Mouse (Mus musculus): ENCODE measurements around the gene Gucy2c. TPM values are rescaled to one million over a fixed set of nuclear protein-coding genes. Genes with fewer than 3 reads are reported as not detected.

The Gucy2c gene
- total and polyA plus RNA-seq, 2 experiments from 2014 or later = 0.28 to 0.52 TPM

GRCm38 (mm10) chr6:136782146-136782545 is 581 bp upstream of the Gucy2c start:
- 77% methylated on average over 12 of the region's 12 CpGs for WGBS
- Histone ChIP-seq H3K36me3 (ENCODE audit: insufficient read depth, low read length) (no peaks in the 10 kb centered on the region), H3K9ac (replicated peaks; ENCODE audit: low read length) (no peak overlapping the region), H3K4me1 (ENCODE audit: insufficient read depth, low read length) (no peaks in the 10 kb centered on the region), H3K9me3 (ENCODE audit: low read length) (no peaks in the 10 kb centered on the region), H3K27me3 (ENCODE audit: insufficient read depth, low read length) (no peaks in the 10 kb centered on the region), H3K4me2 (ENCODE audit: low read depth, low read length) (no peak overlapping the region), H3K4me3 (ENCODE audit: low read length) (no peak overlapping the region), H3K27ac (no peak overlapping the region)
- ATAC-seq = no peak
- DNase-seq (ENCODE audit: low spot score) = no peak
- TF ChIP-seq CTCF (IDR thresholded peaks at IDR 0.05; ENCODE audit: low read depth) = no peak

GRCm38 (mm10) chr6:136776392-136776791 is 5.2 kb downstream of the Gucy2c start:
- no peak for ATAC-seq
- no peak for TF ChIP-seq CTCF (IDR thresholded peaks at IDR 0.05; ENCODE audit: low read depth)
- no peaks in the 10 kb centered on the region for H3K27me3 ChIP-seq (ENCODE audit: insufficient read depth, low read length)
- H3K4me2 ChIP-seq (ENCODE audit: low read depth, low read length) = no peak overlapping the region
- H3K4me3 ChIP-seq (ENCODE audit: low read length) = no peak overlapping the region
- H3K9ac ChIP-seq (replicated peaks; ENCODE audit: low read length) = no peak overlapping the region
- no peaks in the 10 kb centered on the region for H3K4me1 ChIP-seq (ENCODE audit: insufficient read depth, low read length)
- no peak for DNase-seq (ENCODE audit: low spot score)
- no peak overlapping the region for H3K27ac ChIP-seq
- 79% methylated on average over 1 of the region's 1 CpGs for WGBS
- no peaks in the 10 kb centered on the region for H3K36me3 ChIP-seq (ENCODE audit: insufficient read depth, low read length)
- H3K9me3 ChIP-seq (ENCODE audit: low read length) = no peaks in the 10 kb centered on the region

GRCm38 (mm10) chr6:136769859-136770258 is 11.7 kb downstream of the Gucy2c start:
- H3K9ac ChIP-seq (replicated peaks; ENCODE audit: low read length) = no peak overlapping the region
- no peak for ATAC-seq
- WGBS = 88% methylated on average over 7 of the region's 7 CpGs

GRCm38 (mm10) chr6:136769143-136769542 is 12.4 kb downstream of the Gucy2c start:
- no peak overlapping the region for H3K4me2 ChIP-seq (ENCODE audit: low read depth, low read length)
- H3K27ac ChIP-seq = no peak overlapping the region
- no peak overlapping the region for H3K9ac ChIP-seq (replicated peaks; ENCODE audit: low read length)
- no peaks in the 10 kb centered on the region for H3K27me3 ChIP-seq (ENCODE audit: insufficient read depth, low read length)
- WGBS = 84% methylated on average over 8 of the region's 8 CpGs
- H3K36me3 ChIP-seq (ENCODE audit: insufficient read depth, low read length) = no peaks in the 10 kb centered on the region
- no peak for TF ChIP-seq CTCF (IDR thresholded peaks at IDR 0.05; ENCODE audit: low read depth)
- H3K4me3 ChIP-seq (ENCODE audit: low read length) = no peak overlapping the region
- H3K9me3 ChIP-seq (ENCODE audit: low read length) = no peaks in the 10 kb centered on the region
- ATAC-seq (no peak), DNase-seq (ENCODE audit: low spot score) (no peak)
- no peaks in the 10 kb centered on the region for H3K4me1 ChIP-seq (ENCODE audit: insufficient read depth, low read length)

More at GRCm38 (mm10) chr6:136769859-136770258, 11.7 kb downstream of the Gucy2c start:
- TF ChIP-seq CTCF (IDR thresholded peaks at IDR 0.05; ENCODE audit: low read depth) = no peak
- H3K36me3 ChIP-seq (ENCODE audit: insufficient read depth, low read length) = no peaks in the 10 kb centered on the region
- H3K4me2 ChIP-seq (ENCODE audit: low read depth, low read length) = no peak overlapping the region
- H3K9me3 ChIP-seq (ENCODE audit: low read length) = no peaks in the 10 kb centered on the region
- H3K27ac ChIP-seq = no peak overlapping the region
- no peak for DNase-seq (ENCODE audit: low spot score)
- H3K4me3 ChIP-seq (ENCODE audit: low read length) = no peak overlapping the region
- no peaks in the 10 kb centered on the region for H3K27me3 ChIP-seq (ENCODE audit: insufficient read depth, low read length)
- no peaks in the 10 kb centered on the region for H3K4me1 ChIP-seq (ENCODE audit: insufficient read depth, low read length)

- Histone ChIP-seq H3K36me3 (ENCODE audit: insufficient read depth, low read length) (no peaks in the 10 kb centered on the region), H3K4me2 (ENCODE audit: low read depth, low read length) (no peak overlapping the region), H3K9me3 (ENCODE audit: low read length) (no peaks in the 10 kb centered on the region), H3K27me3 (ENCODE audit: insufficient read depth, low read length) (no peaks in the 10 kb centered on the region), H3K4me1 (ENCODE audit: insufficient read depth, low read length) (no peaks in the 10 kb centered on the region), H3K9ac (replicated peaks; ENCODE audit: low read length) (no peak overlapping the region), H3K27ac (no peak overlapping the region), H3K4me3 (ENCODE audit: low read length) (no peak overlapping the region)
- whole genome bisulfite sequencing = 41% methylated on average over 1 of the region's 1 CpGs
- TF ChIP-seq CTCF (IDR thresholded peaks at IDR 0.05; ENCODE audit: low read depth) = no peak
- ATAC-seq (peak; percentile 79; the same call in 1 of the 2 replicates), DNase-seq (ENCODE audit: low spot score) (peak; percentile 17)
These were observed 17.7 kb downstream of the Gucy2c start for GRCm38 (mm10) chr6:136763912-136764311.

GRCm38 (mm10) chr6:136750567-136750966 is 31.0 kb downstream of the Gucy2c start:
- no peak overlapping the region for H3K9ac ChIP-seq (replicated peaks; ENCODE audit: low read length)
- no peaks in the 10 kb centered on the region for H3K27me3 ChIP-seq (ENCODE audit: insufficient read depth, low read length)
- 89% methylated on average over 11 of the region's 11 CpGs for WGBS
- no peaks in the 10 kb centered on the region for H3K9me3 ChIP-seq (ENCODE audit: low read length)
- ATAC-seq (no peak), DNase-seq (ENCODE audit: low spot score) (no peak)
- H3K4me2 ChIP-seq (ENCODE audit: low read depth, low read length) = no peak overlapping the region
- no peaks in the 10 kb centered on the region for H3K4me1 ChIP-seq (ENCODE audit: insufficient read depth, low read length)
- no peak for TF ChIP-seq CTCF (IDR thresholded peaks at IDR 0.05; ENCODE audit: low read depth)
- H3K4me3 ChIP-seq (ENCODE audit: low read length) = no peak overlapping the region
- no peak overlapping the region for H3K27ac ChIP-seq
- no peaks in the 10 kb centered on the region for H3K36me3 ChIP-seq (ENCODE audit: insufficient read depth, low read length)

- 87% methylated on average over 5 of the region's 5 CpGs for WGBS
- no peak for TF ChIP-seq CTCF (IDR thresholded peaks at IDR 0.05; ENCODE audit: low read depth)
These were observed 36.0 kb downstream of the Gucy2c start for GRCm38 (mm10) chr6:136745586-136745985.

More at GRCm38 (mm10) chr6:136745586-136745985, 36.0 kb downstream of the Gucy2c start:
- Histone ChIP-seq H3K27ac (no peak overlapping the region), H3K4me3 (ENCODE audit: low read length) (no peak overlapping the region), H3K9ac (replicated peaks; ENCODE audit: low read length) (no peak overlapping the region), H3K27me3 (ENCODE audit: insufficient read depth, low read length) (no peaks in the 10 kb centered on the region), H3K9me3 (ENCODE audit: low read length) (no peaks in the 10 kb centered on the region), H3K4me2 (ENCODE audit: low read depth, low read length) (no peak overlapping the region), H3K36me3 (ENCODE audit: insufficient read depth, low read length) (no peaks in the 10 kb centered on the region), H3K4me1 (ENCODE audit: insufficient read depth, low read length) (no peaks in the 10 kb centered on the region)
- ATAC-seq (no peak), DNase-seq (ENCODE audit: low spot score) (no peak)
